Mouse (Mus musculus) embryonic facial prominence, embryonic 10.5 days (tissue): ENCODE results near the gene Grm8. TPM values are rescaled to one million over a fixed set of nuclear protein-coding genes. Genes with fewer than 3 reads are reported as not detected.

Source experiments
- DNase-seq: peaks from one replicate; pipeline ENCODE4 v3.0.0-alpha.2; 2017; ENCODE audit warnings: low spot score
- H3K27ac ChIP-seq: fragments of 300-500 bp; sonication (generic); replicated peaks from 2 replicates; pipeline ENCODE4 v1.5.1; 2016; ENCODE audit warnings: mild to moderate bottlenecking
- H3K27me3 ChIP-seq: fragments of 300-500 bp; sonication (generic); replicated peaks from 2 replicates; pipeline ENCODE4 v1.6.1; 2016; ENCODE audit warnings: low read depth, mild to moderate bottlenecking; ENCODE audit not compliant: poor library complexity, severe bottlenecking
- H3K36me3 ChIP-seq: fragments of 300-500 bp; sonication (generic); replicated peaks from 2 replicates; pipeline ENCODE4 v1.6.1; 2016; ENCODE audit warnings: mild to moderate bottlenecking, moderate library complexity
- H3K4me1 ChIP-seq: fragments of 300-500 bp; sonication (generic); 2 replicates; pipeline ENCODE4 v1.6.1; 2016
- H3K4me3 ChIP-seq: fragments of 300-500 bp; sonication (generic); 2 replicates; pipeline ENCODE4 v1.5.1; 2016; ENCODE audit warnings: mild to moderate bottlenecking, moderate library complexity
- H3K9me3 ChIP-seq: fragments of 300-500 bp; sonication (generic); 2 replicates; pipeline ENCODE4 v1.6.1; 2016; ENCODE audit warnings: mild to moderate bottlenecking
- WGBS: fragments of 180-500 bp; shearing (Covaris S2); methylation state at CpG from one replicate; pipeline ENCODE4 v1.1.7; 2016; 5-methylcytosine and 5-hydroxymethylcytosine counted together
- polyA plus RNA-seq: library from polyadenylated mRNA; unstranded; fragments of >200 nt; fragmentation: Nextera tagmentation; extraction: Ambion mirVana; gene quantifications from 2 replicates; pipeline ENCODE4 v1.2.1, GENCODE M21; 2016

Grm8 gene
- polyA plus RNA-seq: 0.36 and 1.2 TPM in 2 replicates

- peaks cover 78% of the 10 kb centered on the region for H3K27me3 ChIP-seq
- H3K27ac ChIP-seq: peak within 1 kb of the TSS; percentile 57
Observed at GRCm38 (mm10) chr6:28135001-28135401, at the start of gene Grm8. Gene Grm8 (minus strand): TSS chr6:28135178.

DNA sequence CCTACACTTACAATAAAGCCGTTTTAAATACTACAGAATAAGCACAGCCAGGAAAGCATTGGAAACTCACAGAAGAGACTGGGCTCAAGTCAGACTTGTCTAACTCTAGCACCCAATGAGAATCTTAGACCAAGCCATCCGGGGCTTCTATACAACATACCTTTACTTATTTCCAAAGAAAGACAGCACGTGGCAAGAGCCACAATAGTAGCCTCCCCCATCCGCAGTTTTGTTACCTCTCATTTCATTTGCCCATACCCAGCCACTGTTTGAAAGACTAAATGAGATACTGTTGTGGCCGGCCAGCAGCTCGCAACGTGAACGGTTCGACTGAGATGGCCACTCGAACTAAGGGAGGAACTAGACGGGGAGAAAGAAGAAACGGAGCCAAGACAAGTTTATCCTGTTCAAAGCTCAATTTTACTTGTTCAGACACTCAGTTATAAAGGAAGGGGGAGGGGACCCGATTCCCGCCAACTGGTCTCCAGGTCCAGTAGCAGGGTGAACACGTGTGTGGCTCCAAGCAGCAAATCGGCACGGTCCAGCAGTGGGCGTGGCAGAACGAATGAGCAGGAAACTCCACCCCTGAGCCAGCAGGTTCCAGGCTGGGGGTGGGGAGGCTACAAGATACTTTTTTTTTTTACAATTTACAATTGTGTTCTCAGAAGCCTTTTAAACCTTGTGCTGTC lies 35.0 kb upstream of the Grm8 start:
- H3K4me1 ChIP-seq: no peaks in the 10 kb centered on the region
- no peaks in the 10 kb centered on the region for H3K9me3 ChIP-seq
- no peak for DNase-seq
- H3K4me3 ChIP-seq: no peak overlapping the region
- no peaks in the 10 kb centered on the region for H3K27me3 ChIP-seq
- WGBS: 76% methylated on average over 19 of the region's 19 CpGs
- no peaks in the 10 kb centered on the region for H3K36me3 ChIP-seq
- no peak overlapping the region for H3K27ac ChIP-seq

More at GRCm38 (mm10) chr6:28135001-28135401, at the start of gene Grm8:
- Histone ChIP-seq H3K4me1 (peaks cover 32% of the 10 kb centered on the region), H3K9me3 (no peaks in the 10 kb centered on the region), H3K36me3 (no peaks in the 10 kb centered on the region), H3K4me3 (peak within 1 kb of the TSS; percentile 66)
- peak; percentile 74 for DNase-seq
- under 1% methylated on average over 42 of the region's 42 CpGs for WGBS

DNA sequence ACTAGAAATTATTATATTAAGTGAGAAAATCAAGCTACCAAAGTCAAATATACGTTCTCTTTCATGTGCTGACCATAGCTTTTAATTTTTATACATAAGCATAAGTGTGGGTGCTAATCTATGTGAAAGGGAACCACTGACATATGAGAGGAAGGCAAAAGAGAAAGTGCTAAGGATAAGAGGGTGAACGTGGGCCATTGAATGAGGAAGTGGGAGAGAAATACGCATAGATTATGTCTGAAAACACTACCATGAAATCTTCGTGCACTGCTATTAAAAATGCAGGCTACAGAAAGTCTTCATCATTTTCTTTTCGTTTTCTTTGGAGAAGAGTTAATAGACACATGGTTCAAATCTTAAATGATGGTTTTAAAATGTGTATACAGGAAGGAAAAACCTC lies 25.4 kb upstream of the Grm8 start:
- Histone ChIP-seq H3K27me3 (no peaks in the 10 kb centered on the region), H3K36me3 (no peaks in the 10 kb centered on the region), H3K27ac (no peak overlapping the region), H3K9me3 (no peaks in the 10 kb centered on the region), H3K4me1 (no peaks in the 10 kb centered on the region), H3K4me3 (no peak overlapping the region)
- DNase-seq: no peak
- WGBS: 87% methylated on average over 5 of the region's 5 CpGs

- Histone ChIP-seq H3K9me3 (no peaks in the 10 kb centered on the region), H3K27ac (no peak overlapping the region)
- WGBS: 77% methylated on average over 6 of the region's 6 CpGs
Observed at GRCm38 (mm10) chr6:28146445-28146844, 11.5 kb upstream of the Grm8 start.

GRCm38 (mm10) chr6:28142332-28142731 lies 7.4 kb upstream of the Grm8 start:
- Histone ChIP-seq H3K4me3 (no peak overlapping the region), H3K27ac (no peak overlapping the region), H3K4me1 (peaks cover 9% of the 10 kb centered on the region; the same call in 1 of the 2 replicates), H3K9me3 (no peaks in the 10 kb centered on the region), H3K36me3 (no peaks in the 10 kb centered on the region), H3K27me3 (peaks cover 15% of the 10 kb centered on the region)
- peak; percentile 26 for DNase-seq
- WGBS: 21% methylated on average over 2 of the region's 2 CpGs

More at GRCm38 (mm10) chr6:28146445-28146844, 11.5 kb upstream of the Grm8 start:
- no peaks in the 10 kb centered on the region for H3K27me3 ChIP-seq
- no peaks in the 10 kb centered on the region for H3K36me3 ChIP-seq
- no peak overlapping the region for H3K4me3 ChIP-seq
- no peak for DNase-seq
- peaks cover 9% of the 10 kb centered on the region; the same call in 1 of the 2 replicates for H3K4me1 ChIP-seq

GRCm38 (mm10) chr6:28135411-28136233 lies 644 bp upstream of the Grm8 start:
- no peaks in the 10 kb centered on the region for H3K9me3 ChIP-seq
- peaks cover 32% of the 10 kb centered on the region for H3K4me1 ChIP-seq
- DNase-seq: peak; percentile 93
- H3K36me3 ChIP-seq: no peaks in the 10 kb centered on the region
- H3K27me3 ChIP-seq: peaks cover 72% of the 10 kb centered on the region
- H3K4me3 ChIP-seq: peak overlapping the region; percentile 66
- WGBS: under 1% methylated on average over 37 of the region's 37 CpGs
- H3K27ac ChIP-seq: peak overlapping the region; percentile 57

DNA sequence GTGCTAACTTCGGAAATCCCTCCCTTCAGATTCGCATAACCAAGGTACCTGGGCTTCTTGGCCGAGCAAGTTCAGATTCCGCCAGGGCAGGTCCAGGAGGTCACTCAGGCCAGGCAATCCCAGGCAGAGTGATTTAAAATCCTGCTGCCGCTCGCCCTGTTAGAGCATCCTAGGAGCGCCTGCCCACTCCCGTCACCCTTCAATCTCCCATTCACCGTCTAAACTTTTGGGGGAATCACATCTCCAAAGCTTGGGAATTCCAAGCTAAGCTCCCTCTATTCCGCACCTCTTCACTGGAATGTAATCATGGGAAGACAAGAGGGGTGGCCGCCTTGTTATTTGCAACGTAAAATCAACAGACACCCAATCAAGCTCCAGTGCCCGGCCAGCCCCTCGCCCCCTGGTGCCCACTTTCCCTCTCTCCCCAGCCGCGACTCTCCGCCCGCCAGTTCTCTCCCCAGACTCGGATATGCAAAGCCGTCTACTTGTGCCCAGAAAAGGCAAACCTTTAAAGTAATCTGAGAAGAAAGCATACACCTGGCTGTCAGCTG lies 652 bp downstream of the Grm8 start:
- Histone ChIP-seq H3K4me3 (peak overlapping the region; percentile 66), H3K4me1 (peaks cover 32% of the 10 kb centered on the region), H3K27me3 (peaks cover 84% of the 10 kb centered on the region), H3K36me3 (no peaks in the 10 kb centered on the region), H3K9me3 (no peaks in the 10 kb centered on the region), H3K27ac (no peak overlapping the region)
- DNase-seq: peak; percentile 67
- under 1% methylated on average over 20 of the region's 20 CpGs for WGBS

- no peaks in the 10 kb centered on the region for H3K36me3 ChIP-seq
- DNase-seq: peak; percentile 43
- WGBS: under 1% methylated on average over 38 of the region's 38 CpGs
- H3K27ac ChIP-seq: no peak overlapping the region
- H3K27me3 ChIP-seq: peaks cover 81% of the 10 kb centered on the region
- peaks cover 32% of the 10 kb centered on the region for H3K4me1 ChIP-seq
- H3K4me3 ChIP-seq: peak overlapping the region; percentile 66
- no peaks in the 10 kb centered on the region for H3K9me3 ChIP-seq
Observed at GRCm38 (mm10) chr6:28133206-28134063, 1.5 kb downstream of the Grm8 start.

- peaks cover 32% of the 10 kb centered on the region for H3K4me1 ChIP-seq
- WGBS: 9% methylated on average over 4 of the region's 4 CpGs
- DNase-seq: peak; percentile 9
- H3K27me3 ChIP-seq: peaks cover 70% of the 10 kb centered on the region
- H3K27ac ChIP-seq: no peak overlapping the region
- no peaks in the 10 kb centered on the region for H3K9me3 ChIP-seq
- H3K4me3 ChIP-seq: no peak overlapping the region
- H3K36me3 ChIP-seq: no peaks in the 10 kb centered on the region
Observed at GRCm38 (mm10) chr6:28132056-28132455, 2.9 kb downstream of the Grm8 start.

DNA sequence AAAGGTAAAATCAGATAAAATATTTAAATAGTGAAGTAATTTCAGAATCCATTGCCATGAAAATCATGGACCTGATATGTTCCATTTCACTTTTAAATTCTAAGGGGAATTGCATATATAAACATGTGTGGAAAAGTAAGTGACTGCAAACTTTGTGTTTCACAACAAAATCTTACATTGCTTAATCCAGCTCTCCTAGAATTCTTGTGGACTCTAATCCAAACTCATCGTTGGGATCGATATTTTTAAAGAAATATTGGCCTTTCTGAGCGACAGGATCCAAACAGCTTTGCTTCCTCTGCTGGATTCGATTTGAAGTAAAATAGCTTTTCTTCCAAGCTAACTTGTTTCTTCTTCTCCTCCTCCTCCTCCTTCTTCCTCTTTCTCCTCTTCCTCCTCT lies 6.1 kb downstream of the Grm8 start:
- no peaks in the 10 kb centered on the region for H3K36me3 ChIP-seq
- H3K4me3 ChIP-seq: no peak overlapping the region
- 95% methylated on average over 4 of the region's 4 CpGs for WGBS
- H3K4me1 ChIP-seq: peaks cover 14% of the 10 kb centered on the region
- no peak for DNase-seq
- H3K9me3 ChIP-seq: no peaks in the 10 kb centered on the region
- H3K27ac ChIP-seq: no peak overlapping the region
- H3K27me3 ChIP-seq: peaks cover 48% of the 10 kb centered on the region

DNA sequence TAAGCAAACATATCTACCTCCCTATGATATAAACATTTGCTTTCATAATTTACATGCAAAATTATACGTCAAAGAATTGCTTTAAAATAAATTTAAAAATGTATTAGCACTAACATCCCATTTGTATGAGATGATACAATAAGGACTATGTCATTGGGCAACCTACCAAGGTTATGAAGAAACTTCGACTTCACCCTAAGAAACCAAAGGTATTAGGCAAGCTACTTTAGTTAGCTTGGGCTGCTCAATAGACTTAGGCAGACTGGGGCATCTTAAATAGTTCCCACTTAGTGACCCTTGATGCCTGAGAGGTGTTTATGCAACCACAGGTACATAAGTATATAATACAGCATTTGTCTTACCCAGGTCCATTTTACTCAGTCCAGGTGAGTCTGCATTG lies 19.5 kb downstream of the Grm8 start:
- Histone ChIP-seq H3K27ac (no peak overlapping the region), H3K36me3 (no peaks in the 10 kb centered on the region), H3K4me1 (no peaks in the 10 kb centered on the region), H3K9me3 (no peaks in the 10 kb centered on the region), H3K27me3 (no peaks in the 10 kb centered on the region), H3K4me3 (no peak overlapping the region)
- 92% methylated on average over 2 of the region's 2 CpGs for WGBS
- DNase-seq: no peak

- no peaks in the 10 kb centered on the region for H3K9me3 ChIP-seq
- WGBS: 90% methylated on average over 1 of the region's 1 CpGs
- H3K36me3 ChIP-seq: no peaks in the 10 kb centered on the region
- H3K4me1 ChIP-seq: no peaks in the 10 kb centered on the region
- no peak for DNase-seq
- H3K27ac ChIP-seq: no peak overlapping the region
- no peaks in the 10 kb centered on the region for H3K27me3 ChIP-seq
- no peak overlapping the region for H3K4me3 ChIP-seq
Observed at GRCm38 (mm10) chr6:28114916-28115315, 20.1 kb downstream of the Grm8 start.
